Mouse (Mus musculus) MEL (cell line): ENCODE results near the gene Rcbtb2. TPM values are rescaled to one million over a fixed set of nuclear protein-coding genes. Genes with fewer than 3 reads are reported as not detected.

Source experiments
- DNase-seq: peaks from one replicate; pipeline ENCODE4 v3.0.0; 2011; ENCODE audit warnings: low read depth, low spot score
- H3K27ac ChIP-seq: 2 replicates; pipeline ENCODE4 v1.5.1; 2012; ENCODE audit warnings: low read depth, mild to moderate bottlenecking, control low read depth, low read length, moderate library complexity; ENCODE audit not compliant: control insufficient read depth
- H3K27me3 ChIP-seq, 2 experiments: fragments of 150-350 bp in 1 of 2; sonication (generic) in 1 of 2; 2 replicates each; pipeline ENCODE4 v1.6.1; 2012; ENCODE audit warnings: low read length in 2 of 2, mild to moderate bottlenecking in 2 of 2, improper control_type of control experiment in 1 of 2, moderate library complexity in 1 of 2; ENCODE audit not compliant: insufficient read depth in 2 of 2, control insufficient read depth in 1 of 2
- H3K36me3 ChIP-seq, 2 experiments: 2 replicates each; pipeline ENCODE4 v1.6.1; 2012 to 2014; ENCODE audit warnings: low read length in 2 of 2, improper control_type of control experiment in 1 of 2, inconsistent platforms in 1 of 2, mild to moderate bottlenecking in 1 of 2; ENCODE audit not compliant: insufficient read depth in 2 of 2, control insufficient read depth in 1 of 2
- H3K4me1 ChIP-seq, 2 experiments: fragments of 150-350 bp in 1 of 2; sonication (generic) in 1 of 2; 2 replicates each; pipeline ENCODE4 v1.6.1; 2012; ENCODE audit warnings: low read length in 2 of 2, improper control_type of control experiment in 1 of 2, mild to moderate bottlenecking in 1 of 2; ENCODE audit not compliant: insufficient read depth in 2 of 2, control insufficient read depth in 1 of 2
- H3K4me3 ChIP-seq, 2 experiments: fragments of 150-350 bp in 1 of 2; sonication (generic) in 1 of 2; 2 replicates each; pipeline ENCODE4 v1.5.1; 2012; ENCODE audit warnings: low read depth in 2 of 2, low read length in 2 of 2, mild to moderate bottlenecking in 2 of 2, moderate library complexity in 2 of 2, control low read depth in 1 of 2, improper control_type of control experiment in 1 of 2; ENCODE audit not compliant: control insufficient read depth in 1 of 2, insufficient read depth in 1 of 2
- H3K79me2 ChIP-seq: 2 replicates; pipeline ENCODE4 v1.6.1; 2012; ENCODE audit warnings: mild to moderate bottlenecking, low read length, moderate library complexity; ENCODE audit not compliant: control insufficient read depth, poor library complexity, insufficient read depth
- H3K9ac ChIP-seq: 2 replicates; pipeline ENCODE4 v1.6.1; 2012; ENCODE audit warnings: low read depth, mild to moderate bottlenecking, control low read depth, low read length, moderate library complexity; ENCODE audit not compliant: control insufficient read depth, poor library complexity, severe bottlenecking
- H3K9me3 ChIP-seq: fragments of 150-350 bp; sonication (generic); replicated peaks from 2 replicates; pipeline ENCODE4 v1.6.1; 2012; ENCODE audit warnings: mild to moderate bottlenecking, low read length, improper control_type of control experiment, moderate library complexity; ENCODE audit not compliant: insufficient read depth
- CHD1 ChIP-seq: IDR thresholded peaks from 2 replicates; pipeline ENCODE4 v1.6.1; 2012; ENCODE audit warnings: low read depth, mild to moderate bottlenecking, inconsistent platforms, low read length, improper control_type of control experiment
- CTCF ChIP-seq, 3 experiments: IDR thresholded peaks in 2 of 3; conservative IDR thresholded peaks in 1 of 3; 2 replicates each; pipeline ENCODE4 v1.5.1; 2011 to 2012; ENCODE audit warnings: low read length in 3 of 3, low read depth in 2 of 3, mild to moderate bottlenecking in 2 of 3, improper control_type of control experiment in 1 of 3, inconsistent platforms in 1 of 3, mixed read lengths in 1 of 3, moderate library complexity in 1 of 3; ENCODE audit not compliant: control insufficient read depth in 1 of 3, insufficient read depth in 1 of 3, poor library complexity in 1 of 3, severe bottlenecking in 1 of 3
- E2F4 ChIP-seq: IDR thresholded peaks from 2 replicates; pipeline ENCODE4 v1.6.1; 2011; ENCODE audit warnings: low read depth, low read length, improper control_type of control experiment, borderline replicate concordance
- EP300 ChIP-seq, 2 experiments: IDR thresholded peaks; 2 replicates each; pipeline ENCODE4 v1.6.1; 2011; ENCODE audit warnings: improper control_type of control experiment in 2 of 2, low read length in 2 of 2, low read depth in 1 of 2, mild to moderate bottlenecking in 1 of 2
- ETS1 ChIP-seq: IDR thresholded peaks from 2 replicates; pipeline ENCODE4 v1.6.1; 2012; ENCODE audit warnings: low read depth, mild to moderate bottlenecking, inconsistent platforms, low read length, improper control_type of control experiment, moderate library complexity
- GATA1 ChIP-seq: IDR thresholded peaks from 2 replicates; pipeline ENCODE4 v1.6.1; 2011; ENCODE audit warnings: low read depth, low read length, improper control_type of control experiment
- HCFC1 ChIP-seq: IDR thresholded peaks from 2 replicates; pipeline ENCODE4 v1.6.1; 2012; ENCODE audit warnings: low read depth, mild to moderate bottlenecking, inconsistent platforms, low read length, improper control_type of control experiment, moderate library complexity
- KAT2A ChIP-seq: conservative IDR thresholded peaks from 2 replicates; pipeline ENCODE4 v1.6.1; 2012; ENCODE audit warnings: low read depth, low read length, improper control_type of control experiment, inconsistent platforms
- MAFK ChIP-seq: IDR thresholded peaks from 2 replicates; pipeline ENCODE4 v1.6.1; 2011; ENCODE audit warnings: low read depth, mild to moderate bottlenecking, low read length, improper control_type of control experiment, borderline replicate concordance
- MAZ ChIP-seq: IDR thresholded peaks from 2 replicates; pipeline ENCODE4 v1.6.1; 2012; ENCODE audit warnings: low read depth, mild to moderate bottlenecking, inconsistent platforms, low read length, improper control_type of control experiment
- MEF2A ChIP-seq: IDR thresholded peaks from 2 replicates; pipeline ENCODE4 v1.6.1; 2014; ENCODE audit warnings: low read depth, mild to moderate bottlenecking, inconsistent platforms, low read length, improper control_type of control experiment; ENCODE audit not compliant: poor library complexity, insufficient replicate concordance, severe bottlenecking; ENCODE audit errors: extremely low read depth
- MXI1 ChIP-seq: IDR thresholded peaks from 2 replicates; pipeline ENCODE4 v1.6.1; 2011; ENCODE audit warnings: mild to moderate bottlenecking, low read depth, low read length, improper control_type of control experiment
- MYC ChIP-seq: IDR thresholded peaks from 2 replicates; pipeline ENCODE4 v1.6.1; 2011; ENCODE audit warnings: low read depth, mild to moderate bottlenecking, low read length, improper control_type of control experiment, moderate library complexity
- NELFE ChIP-seq: IDR thresholded peaks from 2 replicates; pipeline ENCODE4 v1.6.1; 2011; ENCODE audit warnings: low read depth, low read length, improper control_type of control experiment
- NRF1 ChIP-seq: IDR thresholded peaks from 2 replicates; pipeline ENCODE4 v1.6.1; 2014; ENCODE audit warnings: low read depth, mild to moderate bottlenecking, inconsistent platforms, low read length, improper control_type of control experiment, moderate library complexity; ENCODE audit not compliant: poor library complexity, insufficient read depth, severe bottlenecking
- POLR2AphosphoS2 ChIP-seq: IDR thresholded peaks from 2 replicates; pipeline ENCODE4 v1.6.1; 2011; ENCODE audit warnings: low read length, improper control_type of control experiment
- TAL1 ChIP-seq: IDR thresholded peaks from 2 replicates; pipeline ENCODE4 v1.6.1; 2012; ENCODE audit warnings: mild to moderate bottlenecking, inconsistent platforms, low read length, moderate library complexity, mixed read lengths
- TBP ChIP-seq: IDR thresholded peaks from 2 replicates; pipeline ENCODE4 v1.8.0; 2011; ENCODE audit warnings: low read depth, low read length, improper control_type of control experiment
- TCF12 ChIP-seq: IDR thresholded peaks from 2 replicates; pipeline ENCODE4 v1.6.1; 2014; ENCODE audit warnings: low read depth, mild to moderate bottlenecking, inconsistent platforms, low read length, improper control_type of control experiment, moderate library complexity
- UBTF ChIP-seq: IDR thresholded peaks from 2 replicates; pipeline ENCODE4 v1.6.1; 2012; ENCODE audit warnings: low read depth, mild to moderate bottlenecking, inconsistent platforms, low read length, improper control_type of control experiment, moderate library complexity, borderline replicate concordance; ENCODE audit not compliant: insufficient read depth
- USF1 ChIP-seq: IDR thresholded peaks from 2 replicates; pipeline ENCODE4 v1.6.1; 2014; ENCODE audit warnings: low read depth, mild to moderate bottlenecking, inconsistent platforms, low read length, improper control_type of control experiment, moderate library complexity
- ZC3H11A ChIP-seq: IDR thresholded peaks from 2 replicates; pipeline ENCODE4 v1.6.1; 2012; ENCODE audit warnings: low read depth, mild to moderate bottlenecking, inconsistent platforms, low read length, improper control_type of control experiment
- ZKSCAN1 ChIP-seq: IDR thresholded peaks from 2 replicates; pipeline ENCODE4 v1.6.1; 2012; ENCODE audit warnings: low read depth, mild to moderate bottlenecking, inconsistent platforms, low read length, improper control_type of control experiment, moderate library complexity
- ZMIZ1 ChIP-seq: IDR thresholded peaks from 2 replicates; pipeline ENCODE4 v1.6.1; 2012; ENCODE audit warnings: low read depth, mild to moderate bottlenecking, inconsistent platforms, low read length, improper control_type of control experiment, moderate library complexity
- polyA plus RNA-seq, 2 experiments: library from polyadenylated mRNA; stranded (reverse) in 1 of 2; unstranded in 1 of 2; fragments of >175 nt in 1 of 2; fragments of >200 nt in 1 of 2; gene quantifications; 2 replicates each; pipeline versions ENCODE4 v1.2.1 to v1.2.4; 2012; ENCODE audit warnings: low replicate concordance in 2 of 2, low read depth in 1 of 2; ENCODE audit not compliant: insufficient read length in 2 of 2, insufficient read depth in 1 of 2, missing spikeins in 1 of 2
- total RNA-seq: library from RNA; depleted of rRNA; stranded (reverse); fragments of 300-350 nt; gene quantifications from 2 replicates; pipeline ENCODE4 v1.2.3, GENCODE M21; 2012

Rcbtb2 gene
- total and polyA plus RNA-seq, 3 experiments, result 8.6 to 13.8 TPM; not detected in 1

- Histone ChIP-seq H3K36me3 (no peaks in the 10 kb centered on the region; a peak in 2 of 4 replicates), H3K4me3 (no peak overlapping the region), H3K4me1 (no peaks in the 10 kb centered on the region; a peak in 1 of 4 replicates), H3K79me2 (no peaks in the 10 kb centered on the region), H3K9me3 (no peaks in the 10 kb centered on the region), H3K27me3 (no peaks in the 10 kb centered on the region), H3K9ac (no peak overlapping the region), H3K27ac (no peak overlapping the region)
- TF ChIP-seq CHD1 (no peak), TAL1 (no peak), POLR2AphosphoS2 (no peak), EP300 (IDR thresholded peaks at IDR 0.05; ENCODE audit: low read depth in 1 of 2, low read length in 2 of 2) (no peak), HCFC1 (no peak), ZKSCAN1 (no peak), TBP (no peak), ZMIZ1 (no peak), MXI1 (no peak), MAZ (no peak), CTCF (IDR thresholded peaks at IDR 0.05 in 2 of 3, conservative IDR thresholded peaks at IDR 0.05 in 1 of 3; ENCODE audit: control insufficient read depth in 1 of 3, insufficient read depth in 1 of 3, low read depth in 2 of 3, low read length in 3 of 3, poor library complexity in 1 of 3, severe bottlenecking in 1 of 3) (no peak), E2F4 (no peak), KAT2A (no peak), ETS1 (no peak), MEF2A (no peak), TCF12 (no peak), MAFK (no peak), MYC (no peak), NELFE (no peak)
- DNase-seq, result no peak
Measured at GRCm38 (mm10) chr14:73199058-73199457, 76.2 kb downstream of the Rcbtb2 start.

GRCm38 (mm10) chr14:73201447-73201846 lies 78.6 kb downstream of the Rcbtb2 start:
- Histone ChIP-seq H3K9ac (no peak overlapping the region), H3K27me3 (no peaks in the 10 kb centered on the region), H3K4me3 (no peak overlapping the region), H3K79me2 (no peaks in the 10 kb centered on the region), H3K4me1 (no peaks in the 10 kb centered on the region; a peak in 1 of 4 replicates), H3K27ac (no peak overlapping the region), H3K36me3 (no peaks in the 10 kb centered on the region; a peak in 2 of 4 replicates), H3K9me3 (no peaks in the 10 kb centered on the region)
- DNase-seq, result no peak
- TF ChIP-seq UBTF, result no peak
- TF ChIP-seq KAT2A, result no peak
- TF ChIP-seq USF1, result no peak
- TF ChIP-seq CTCF (IDR thresholded peaks at IDR 0.05 in 2 of 3, conservative IDR thresholded peaks at IDR 0.05 in 1 of 3; ENCODE audit: control insufficient read depth in 1 of 3, insufficient read depth in 1 of 3, low read depth in 2 of 3, low read length in 3 of 3, poor library complexity in 1 of 3, severe bottlenecking in 1 of 3), result no peak
- TF ChIP-seq NRF1, result no peak
- TF ChIP-seq ZC3H11A, result no peak
- TF ChIP-seq GATA1, result no peak
- TF ChIP-seq MXI1, result no peak
- no peak for TF ChIP-seq NELFE
